Mouse (Mus musculus) kidney, adult 11 months (tissue): ENCODE results near the gene Gcnt2.

Experiments used
- DNase-seq: peaks from one replicate; pipeline ENCODE4 v3.0.0; 2022

Gene Gcnt2

DNA sequence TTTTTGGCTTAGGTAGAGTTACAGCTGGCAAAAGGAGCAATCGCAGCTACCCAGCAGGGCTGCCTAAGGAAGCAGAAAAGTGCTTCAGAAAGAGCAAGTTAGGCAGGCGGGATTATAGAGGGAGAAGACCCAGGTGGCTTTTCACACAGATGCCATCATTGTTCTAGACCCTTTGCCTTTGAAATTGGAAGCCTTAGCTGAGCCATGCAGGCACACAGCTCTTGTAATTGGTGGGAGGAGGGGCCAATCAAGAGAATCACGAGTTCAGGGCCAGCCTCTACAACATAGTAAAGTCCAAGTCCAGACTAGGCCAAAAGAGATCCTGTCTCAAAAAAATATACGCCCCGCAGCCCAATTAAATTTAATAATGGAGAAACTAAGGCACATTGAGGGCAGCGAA, 48.5 kb downstream of the Gcnt2 start:
- no peak for DNase-seq

DNA sequence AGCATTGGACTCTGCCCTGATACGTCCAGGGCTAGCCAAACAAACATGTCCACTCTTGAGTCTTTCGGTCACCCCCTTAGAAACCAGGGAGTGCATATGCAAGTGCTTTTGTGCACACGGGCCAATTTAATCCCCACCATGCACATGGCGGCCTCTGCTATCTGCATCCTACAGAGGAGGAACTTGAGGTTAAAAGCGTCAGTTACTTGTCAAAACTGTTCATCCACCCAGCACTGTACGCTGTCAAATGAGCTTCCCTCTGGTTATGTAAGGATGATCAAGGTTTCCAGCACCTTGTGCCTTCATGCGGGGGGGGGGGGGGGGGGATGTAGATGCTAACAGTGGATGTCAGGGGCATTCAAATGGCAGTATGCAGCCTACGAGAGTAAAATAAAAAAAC, 49.5 kb downstream of the Gcnt2 start:
- no peak for DNase-seq

DNA sequence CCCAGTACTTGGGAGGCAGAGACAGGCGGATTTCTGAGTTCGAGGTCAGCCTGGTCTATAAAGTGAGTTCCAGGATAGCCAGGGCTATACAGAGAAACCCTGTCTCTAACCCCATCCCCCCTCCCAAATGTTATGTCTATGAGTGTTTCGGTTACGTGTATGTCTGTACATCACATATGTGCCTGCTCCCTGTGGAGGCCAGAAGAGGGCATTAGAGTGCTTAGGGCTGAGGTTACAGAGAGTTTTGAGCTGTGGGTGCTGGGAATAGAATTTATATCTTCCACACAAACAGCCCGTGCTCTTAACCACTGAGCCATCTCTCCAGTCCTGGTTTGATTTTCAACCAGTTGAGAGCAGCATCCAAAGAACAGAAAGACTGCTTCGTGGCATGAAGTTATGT, 50.5 kb downstream of the Gcnt2 start:
- no peak for DNase-seq

DNA sequence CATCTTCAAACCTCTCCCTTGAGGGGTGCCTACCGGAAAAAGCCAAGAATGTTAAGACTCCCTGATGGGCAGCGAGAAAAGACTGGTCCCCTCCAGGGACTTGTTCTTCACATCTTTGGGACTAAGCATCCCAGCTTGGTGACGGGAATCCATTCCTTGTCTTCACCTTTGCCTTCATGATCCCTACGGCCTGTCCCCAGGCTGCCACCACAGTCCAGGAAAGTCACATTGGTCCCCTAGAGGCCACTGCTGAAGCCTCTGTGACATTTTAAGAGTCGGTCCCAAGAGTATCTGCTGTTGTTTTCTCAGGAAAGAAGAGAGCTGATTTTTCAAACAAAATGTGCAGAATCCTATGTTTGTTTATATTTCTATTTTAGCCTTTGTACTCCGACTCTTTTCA, 52.4 kb downstream of the Gcnt2 start:
- DNase-seq = no peak

DNA sequence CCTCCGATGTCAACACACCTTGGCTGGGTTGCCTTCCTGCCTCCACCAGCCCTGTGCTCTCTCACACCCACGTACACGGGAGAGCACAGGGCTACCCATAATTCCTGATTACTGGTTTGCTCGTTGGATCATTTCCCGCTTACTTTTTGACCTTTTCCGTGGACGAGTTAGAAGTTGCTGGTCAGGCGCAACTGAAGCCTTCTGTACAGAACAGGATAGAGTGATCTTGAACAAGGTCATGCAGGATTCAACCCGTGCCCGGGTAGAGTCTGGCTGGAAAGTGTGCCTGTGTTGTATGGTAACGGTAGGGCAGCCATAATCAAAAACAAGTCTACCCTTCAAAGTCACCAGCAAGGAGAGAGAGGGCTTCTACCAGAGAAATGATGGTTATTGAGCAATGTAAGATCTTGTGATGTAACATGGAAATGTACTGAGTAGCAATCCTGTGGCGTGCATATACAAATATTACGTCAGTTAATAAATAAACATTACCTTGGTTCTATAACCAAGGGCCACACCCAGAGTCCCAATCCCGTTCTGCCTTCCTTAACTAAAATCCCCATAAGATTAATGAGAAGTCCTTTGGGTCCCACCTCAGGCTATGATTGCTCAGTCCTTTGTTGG, 54.0 kb downstream of the Gcnt2 start:
- DNase-seq = peak; percentile 51

DNA sequence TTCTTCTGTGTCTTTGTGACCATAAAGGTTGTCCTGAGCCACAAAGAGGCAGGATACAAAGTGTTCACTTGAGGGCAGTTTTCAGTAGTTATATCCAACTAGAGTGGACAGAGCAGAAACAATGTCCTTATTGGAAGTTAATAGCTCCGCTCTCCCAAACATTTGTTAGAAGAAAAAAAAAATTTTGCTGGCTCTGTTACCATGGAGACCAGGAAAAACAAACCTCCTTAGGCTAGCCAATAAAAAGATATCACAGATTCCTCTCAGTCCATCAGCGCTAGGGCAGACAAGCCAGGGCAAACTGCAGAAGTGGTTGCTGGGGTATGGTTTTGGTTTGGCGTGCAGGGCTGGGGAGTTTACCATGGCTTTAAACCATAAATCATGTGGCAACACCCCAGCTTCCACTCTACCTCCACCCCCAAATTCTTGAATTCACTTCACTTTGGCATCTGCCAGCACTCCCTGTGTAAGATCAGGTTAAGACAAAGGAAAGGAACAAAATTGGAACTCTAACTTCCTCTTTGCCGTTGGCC, 54.6 kb downstream of the Gcnt2 start:
- no peak for DNase-seq

DNA sequence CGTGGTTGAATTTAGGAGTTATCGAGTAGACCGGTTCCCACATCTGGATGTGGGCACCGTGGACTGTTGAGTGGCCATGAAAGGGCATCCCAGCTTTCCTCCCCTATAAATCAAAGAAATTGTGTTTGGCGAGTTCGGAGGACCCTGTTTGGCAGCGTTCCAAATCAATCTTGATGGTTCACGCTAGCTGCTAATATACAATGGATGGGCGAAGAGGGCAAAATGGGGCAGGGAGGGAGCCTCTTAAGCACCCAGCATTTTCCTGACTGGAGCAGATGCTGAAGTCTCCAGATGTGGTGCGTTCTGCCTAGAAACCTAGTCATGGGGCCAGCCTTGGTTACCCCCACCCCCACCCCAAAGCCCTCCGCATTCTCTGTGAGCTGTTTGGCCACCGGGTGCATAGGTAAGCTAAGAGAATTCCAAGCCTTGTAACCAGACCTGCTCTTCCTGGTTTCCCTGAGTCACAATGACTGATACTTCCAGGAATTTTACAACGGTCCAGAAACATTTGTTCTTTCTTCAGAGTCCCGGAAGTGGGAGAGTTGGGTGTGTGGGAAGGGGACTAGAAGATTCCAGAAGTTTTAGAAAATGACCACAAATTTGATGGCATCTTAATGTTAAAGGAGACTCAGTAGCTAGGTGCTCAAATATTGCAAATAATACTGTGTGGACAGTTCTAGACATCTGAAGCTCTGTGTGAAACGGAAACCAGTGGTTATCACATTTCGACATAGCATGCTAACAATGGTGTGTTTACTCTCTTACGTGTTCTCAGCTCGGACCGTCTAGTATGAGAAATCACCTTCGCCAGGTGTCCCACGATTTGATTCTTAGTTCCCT, 57.0 kb downstream of the Gcnt2 start:
- no peak for DNase-seq

DNA sequence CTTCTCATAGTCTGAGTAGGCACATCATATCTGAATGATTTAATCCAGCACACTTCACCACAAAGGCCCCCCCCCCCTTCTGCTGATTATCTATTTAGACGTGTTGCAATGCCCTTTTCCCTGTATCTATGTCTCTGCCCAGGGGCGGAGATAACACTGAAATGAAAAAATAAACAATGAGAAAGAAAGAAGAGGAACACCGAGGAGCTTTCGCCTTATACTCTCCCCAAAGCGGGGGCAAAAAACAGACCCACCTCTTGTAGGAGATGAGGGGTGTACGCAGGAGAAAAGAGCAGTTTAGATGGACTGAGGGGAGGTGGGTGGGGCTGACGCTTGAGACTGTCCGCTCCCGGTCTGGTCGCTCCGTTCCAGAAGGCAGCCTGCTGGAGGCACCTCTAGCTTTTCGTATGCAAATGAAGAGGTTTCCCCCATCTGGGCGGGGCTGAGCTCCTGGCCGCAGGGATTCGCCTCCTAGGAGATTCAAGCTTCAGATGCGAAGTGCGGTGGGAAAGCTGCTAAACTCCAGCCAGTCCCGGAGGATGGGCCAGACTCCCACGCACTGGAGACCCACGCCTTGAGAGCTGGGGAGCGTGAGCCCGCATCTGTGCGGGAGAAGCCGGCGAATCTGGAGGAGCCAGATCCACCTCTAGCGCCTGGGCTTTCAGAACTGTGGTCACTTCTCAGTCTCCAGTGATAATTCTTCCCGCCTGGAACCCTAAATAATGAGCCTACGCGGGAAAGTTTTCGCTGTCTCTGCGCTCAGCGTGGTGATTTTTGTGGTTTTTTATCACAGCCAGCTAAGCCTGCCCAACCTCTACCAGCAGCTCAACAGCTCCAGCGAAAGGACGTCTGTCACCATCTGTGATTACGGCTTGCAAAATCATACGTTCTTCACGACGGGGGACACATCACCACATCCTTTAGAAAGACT, 57.9 kb downstream of the Gcnt2 start:
- peak; percentile 72 for DNase-seq

DNA sequence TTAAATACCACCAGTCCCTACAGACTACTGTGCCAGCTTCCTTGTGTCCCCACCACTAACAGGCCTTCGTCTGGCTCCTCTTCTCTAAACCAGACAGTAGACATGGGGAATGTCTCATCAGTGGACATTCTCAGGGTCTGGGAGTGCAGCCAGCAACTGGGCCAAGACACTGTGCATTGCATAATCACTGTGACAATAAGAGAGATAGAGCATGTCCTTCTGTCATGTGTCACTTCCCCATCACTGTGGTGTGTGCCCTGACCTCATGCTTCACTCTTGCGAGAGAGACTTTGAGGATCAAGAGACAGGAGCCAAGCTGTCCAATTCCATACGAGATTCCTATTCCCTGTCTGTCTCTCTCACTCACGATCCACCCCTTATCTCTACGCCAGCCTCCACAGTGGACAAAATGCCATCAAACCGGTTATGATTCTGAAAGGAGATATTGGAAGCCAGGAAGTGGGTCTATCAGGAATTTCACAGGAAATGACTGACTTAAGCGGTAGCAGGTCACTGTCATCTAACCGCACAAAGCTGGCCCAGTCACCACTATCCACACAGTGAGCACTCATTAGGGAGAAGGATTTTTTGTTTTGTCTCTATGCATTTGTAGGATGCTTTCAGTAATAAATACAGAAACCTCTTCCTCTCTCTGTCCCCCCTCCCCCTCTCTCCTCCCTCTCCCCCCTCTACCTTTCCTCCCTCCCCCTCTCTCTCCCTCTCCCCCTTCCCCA, 61.9 kb downstream of the Gcnt2 start:
- DNase-seq = peak; percentile 41

DNA sequence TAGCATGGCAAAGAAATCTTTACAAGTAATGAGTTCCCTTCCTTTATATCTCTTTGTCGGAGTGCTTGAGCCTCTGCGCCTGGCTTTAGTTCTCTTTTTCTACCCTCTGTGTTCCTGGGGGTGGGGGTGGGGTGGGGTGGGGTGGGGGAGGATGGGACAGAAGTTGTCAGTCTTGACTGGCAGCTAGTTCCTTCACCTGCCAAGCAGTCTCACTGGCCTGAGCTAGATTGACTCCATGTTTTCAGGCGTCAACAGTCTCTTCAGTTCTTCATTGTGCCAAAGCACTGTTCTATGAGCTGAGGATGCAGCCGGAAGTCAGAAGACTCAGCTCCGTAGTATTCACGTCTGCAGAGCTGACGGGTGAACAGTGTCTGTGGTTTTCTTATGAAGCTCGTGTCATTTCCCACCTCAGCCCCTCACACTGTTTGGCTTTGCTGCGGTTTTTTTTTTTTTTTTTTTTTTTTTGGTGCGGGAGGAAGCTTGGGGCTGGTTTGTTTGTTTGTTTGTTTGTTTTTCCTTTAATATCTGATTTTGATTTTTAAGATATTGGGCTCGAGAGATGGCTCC, 62.8 kb downstream of the Gcnt2 start:
- DNase-seq = no peak

DNA sequence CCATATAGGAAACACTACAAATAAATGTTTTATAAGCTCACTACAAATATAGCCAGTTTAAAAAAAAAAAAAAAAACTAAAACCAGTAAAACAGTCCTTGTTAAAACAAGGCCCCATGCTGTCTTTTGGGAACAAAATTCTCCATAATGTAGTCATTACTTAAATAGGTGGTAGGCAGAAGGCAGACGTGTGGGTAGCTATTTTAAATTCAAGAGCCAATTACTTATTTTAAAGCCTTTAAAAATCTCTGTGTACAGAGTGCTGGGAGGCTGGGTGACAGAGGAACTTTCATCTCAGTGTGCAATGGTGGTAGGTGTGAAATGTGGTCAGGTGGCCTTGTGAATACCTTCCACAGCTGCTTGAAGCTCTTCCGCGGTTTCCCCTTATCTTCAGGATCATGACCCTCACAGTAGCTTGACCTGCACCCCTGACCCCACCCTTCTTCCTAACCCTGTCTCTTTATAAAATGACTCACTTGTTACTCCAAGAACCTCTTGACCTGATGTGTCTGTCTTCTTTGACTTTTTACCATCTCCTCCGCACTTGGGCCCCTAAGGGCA, 64.3 kb downstream of the Gcnt2 start:
- no peak for DNase-seq

DNA sequence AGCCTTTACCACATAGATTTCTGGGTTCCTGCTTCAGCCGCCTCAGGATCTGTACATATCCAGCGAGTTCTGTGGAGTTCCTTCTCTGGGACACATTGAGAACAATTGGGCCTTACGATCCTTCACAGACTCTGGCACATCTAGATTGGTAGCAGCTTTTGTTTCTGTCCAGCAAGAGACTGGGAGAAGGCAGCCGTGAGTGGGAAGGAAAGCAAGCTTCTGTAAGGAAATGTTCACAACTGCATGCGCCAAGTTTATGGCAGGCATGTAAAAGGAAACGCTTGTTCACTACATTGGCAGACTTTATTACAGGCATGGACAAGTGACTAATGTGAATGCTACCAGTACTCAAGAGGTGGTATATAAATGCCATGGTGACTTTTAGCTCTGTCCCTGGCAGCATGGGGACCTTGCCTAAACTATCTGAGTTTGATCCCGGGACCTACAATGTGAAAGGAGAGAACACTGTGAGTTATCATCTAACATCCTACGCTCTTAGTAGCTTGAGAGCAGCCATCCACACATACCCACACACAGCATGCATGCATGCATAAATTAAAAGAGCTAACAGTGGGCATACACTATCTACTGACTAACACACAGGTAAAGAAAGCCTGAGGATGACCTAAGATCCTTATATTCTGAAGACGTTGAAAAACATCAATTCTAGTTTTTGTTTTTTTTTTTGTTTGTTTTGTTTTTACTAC, 68.8 kb downstream of the Gcnt2 start:
- no peak for DNase-seq

DNA sequence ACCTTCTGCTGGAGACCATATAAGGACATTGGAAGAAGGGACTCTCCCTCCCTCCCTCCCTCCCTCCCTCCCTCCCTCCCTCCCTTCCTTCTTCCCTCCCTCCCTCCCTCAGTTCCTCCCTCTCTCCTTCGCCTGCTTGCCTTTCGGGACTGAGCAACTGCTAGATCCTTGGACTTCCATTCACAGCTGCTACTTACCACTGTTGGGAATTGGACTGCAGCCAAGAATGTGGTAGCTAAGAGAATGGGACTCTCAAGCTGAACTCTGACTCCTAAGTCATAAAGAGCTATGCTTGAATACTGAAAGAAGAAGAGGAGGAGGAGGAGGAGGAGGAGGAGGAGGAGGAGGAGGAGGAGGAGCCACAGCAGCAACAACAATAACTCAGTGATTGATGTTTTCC, 72.3 kb downstream of the Gcnt2 start:
- DNase-seq = peak; percentile 68

DNA sequence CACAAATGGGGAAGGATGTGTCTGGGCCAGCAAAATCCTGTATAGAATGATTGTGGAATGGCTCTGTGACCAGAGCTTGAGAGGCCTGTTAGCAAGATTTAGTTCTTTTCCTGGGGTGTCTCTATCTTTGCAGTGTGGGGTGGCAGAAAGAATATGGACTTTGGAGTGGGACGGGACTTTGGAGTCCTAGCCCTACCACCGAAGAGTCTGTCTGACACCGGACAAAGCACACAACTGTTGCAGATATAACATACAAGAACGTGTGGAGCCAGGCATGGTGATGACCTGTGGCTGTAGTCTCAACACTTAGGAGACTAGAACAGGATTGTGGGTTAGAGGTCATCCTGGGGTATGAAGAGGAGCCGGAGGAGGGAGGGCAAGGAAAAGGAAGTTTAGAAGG, 73.0 kb downstream of the Gcnt2 start:
- no peak for DNase-seq

DNA sequence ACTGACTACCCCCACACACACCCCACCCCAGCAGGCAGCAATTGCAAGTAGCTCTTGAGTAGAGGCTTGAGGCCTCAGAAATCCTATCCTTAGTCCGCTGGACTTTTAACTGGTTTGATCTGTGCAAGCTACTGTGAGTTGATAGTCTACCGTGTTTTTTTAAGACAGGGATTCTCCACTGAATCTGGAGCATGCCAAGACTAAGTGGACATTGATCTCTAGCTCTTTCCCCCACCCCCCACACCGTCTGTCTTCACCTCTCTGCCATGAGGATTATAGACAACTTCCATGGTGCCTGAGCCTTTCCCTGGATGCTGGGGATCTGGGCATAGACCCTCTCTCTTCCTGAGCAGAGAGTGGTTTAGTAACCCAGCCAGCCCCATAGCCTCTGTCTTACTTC, 74.8 kb downstream of the Gcnt2 start:
- DNase-seq = peak; percentile 74

DNA sequence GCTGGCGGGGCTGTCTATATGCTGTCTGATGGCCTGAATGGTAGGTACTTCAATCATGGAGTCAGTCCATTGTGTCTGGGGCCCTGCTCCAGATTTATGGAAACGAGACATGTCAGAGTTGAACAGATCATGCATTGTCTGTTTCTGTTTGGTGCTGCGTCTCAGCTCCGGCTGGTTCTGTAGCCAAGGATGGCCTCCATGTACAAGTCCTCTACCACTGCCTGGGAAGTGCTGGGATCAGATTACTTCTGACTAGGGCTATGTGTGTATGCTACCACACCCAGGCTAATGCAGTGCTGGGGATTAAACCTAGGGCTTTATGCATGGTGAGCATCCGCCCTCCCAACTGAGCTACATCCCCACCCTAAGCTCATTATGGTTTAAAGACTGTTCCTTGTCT, 78.0 kb downstream of the Gcnt2 start:
- DNase-seq = no peak

DNA sequence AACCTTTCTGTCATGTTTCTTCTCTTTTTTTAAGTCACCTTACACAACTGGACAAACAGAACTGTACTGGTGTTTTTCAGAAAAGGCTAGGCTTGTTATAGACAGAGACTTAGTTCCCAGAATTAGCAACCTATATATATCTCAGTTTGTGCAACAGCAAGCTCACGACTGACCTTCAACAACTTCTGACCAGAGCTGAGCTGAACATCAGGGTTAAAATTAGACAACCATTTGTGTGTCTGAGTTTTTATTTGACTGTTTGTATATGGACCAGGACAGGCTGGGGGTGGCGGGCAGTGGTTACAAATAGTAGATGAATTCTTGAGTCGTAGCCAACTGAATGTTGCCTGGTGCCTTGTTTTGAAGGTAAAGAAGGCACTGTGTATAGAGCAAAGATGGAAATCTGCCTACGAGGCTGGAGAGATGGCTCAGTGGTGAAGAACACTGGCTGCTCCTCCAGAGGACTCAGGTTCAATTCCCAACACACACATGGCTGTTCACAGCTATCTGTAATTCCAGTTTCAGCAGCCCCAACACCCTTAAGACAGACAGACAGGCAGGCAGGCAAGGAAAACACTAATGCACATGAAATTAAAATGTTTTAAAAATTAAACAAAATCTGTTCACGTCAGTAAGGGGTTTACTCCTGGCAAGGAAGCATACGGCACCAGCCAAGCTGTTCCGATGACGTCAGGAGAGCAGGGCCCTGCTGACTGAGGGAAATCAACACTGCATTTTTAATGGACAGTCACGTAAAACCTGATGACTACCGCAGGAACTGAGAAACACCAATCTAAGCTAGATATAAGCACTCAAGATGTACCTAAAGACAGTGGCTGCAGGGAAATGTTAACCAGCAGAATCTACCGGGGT, 79.2 kb downstream of the Gcnt2 start:
- DNase-seq = no peak

DNA sequence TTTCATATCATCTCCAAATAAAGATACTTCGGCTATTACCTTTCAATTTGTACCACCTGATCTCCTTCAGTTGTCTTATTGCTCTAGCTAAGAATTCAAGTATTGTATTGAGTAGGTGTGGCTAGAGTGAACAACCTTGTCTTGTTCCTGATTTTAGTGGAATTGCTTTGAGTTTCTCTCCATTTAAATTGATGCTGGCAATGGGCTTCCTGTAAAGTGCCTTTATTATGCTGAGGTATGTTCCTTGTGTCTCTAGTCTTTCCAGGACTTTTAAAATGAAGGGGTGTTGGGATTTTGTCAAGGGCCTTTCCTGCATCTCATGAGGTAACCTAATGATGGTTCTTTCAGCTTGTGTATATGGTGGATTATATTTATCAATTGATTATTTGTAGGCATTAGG, 83.5 kb downstream of the Gcnt2 start:
- no peak for DNase-seq

DNA sequence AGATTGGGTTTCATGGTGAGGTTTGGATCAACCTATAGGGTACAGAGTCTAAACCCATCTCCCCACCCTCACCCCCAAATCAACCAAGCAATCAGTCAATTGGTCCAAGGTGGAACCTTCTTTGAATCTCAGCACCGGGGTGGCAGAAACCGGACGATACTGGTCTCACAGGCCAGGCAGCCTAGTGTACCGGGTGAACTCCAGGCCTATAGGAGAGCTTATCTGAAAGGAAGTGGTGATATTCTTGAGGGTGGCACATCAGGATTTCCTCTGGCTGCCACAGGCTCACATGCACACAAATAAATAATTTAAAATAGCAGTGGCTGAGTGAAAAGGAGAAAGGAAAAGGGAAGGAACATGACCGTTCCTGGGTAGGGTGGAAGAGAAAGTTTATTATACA, 84.4 kb downstream of the Gcnt2 start:
- no peak for DNase-seq

DNA sequence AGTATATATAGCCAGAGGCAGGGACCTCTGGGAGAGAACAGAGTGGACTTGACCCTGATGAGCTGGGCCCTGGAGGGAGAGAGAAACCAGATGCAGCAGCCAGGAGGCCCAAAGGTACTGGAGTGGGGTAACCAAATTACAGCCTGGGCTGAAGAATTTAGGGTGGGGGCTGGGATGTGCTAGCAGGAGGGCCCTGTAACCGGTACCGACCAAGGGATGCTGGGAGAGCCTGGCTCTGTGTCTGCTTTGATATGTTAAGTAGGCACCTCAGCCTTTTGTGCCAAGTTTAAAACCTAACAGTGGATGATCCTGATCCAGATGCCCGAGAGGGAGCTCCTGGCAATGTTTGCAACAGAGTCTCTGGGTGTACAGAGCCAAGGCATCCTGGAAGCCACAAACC, 84.8 kb downstream of the Gcnt2 start:
- DNase-seq = no peak
